Mouse (Mus musculus): ENCODE measurements around the gene Iqcj.

The Iqcj gene

GRCm38 (mm10) chr3:67892026-67892705 is at the start of gene Iqcj, which contains the start of gene Iqschfp:
Gene Iqcj (plus strand): TSS chr3:67892220.
Gene Iqschfp (plus strand): TSS chr3:67892232.
- DNase-seq (ENCODE audit: low read depth, low spot score), result no peak

GRCm38 (mm10) chr3:67852397-67852796 is 39.6 kb upstream of the Iqcj start:
- DNase-seq (ENCODE audit: low read depth, low spot score), result no peak

- DNase-seq (ENCODE audit: low read depth, low spot score), result no peak
Observed at GRCm38 (mm10) chr3:67861524-67861923, 30.5 kb upstream of the Iqcj start.

GRCm38 (mm10) chr3:67867420-67868065 is 24.5 kb upstream of the Iqcj start:
- no peak for DNase-seq (ENCODE audit: low read depth, low spot score)

- DNase-seq (ENCODE audit: low read depth, low spot score), result no peak
Observed at GRCm38 (mm10) chr3:67869424-67869823, 22.6 kb upstream of the Iqcj start.

- no peak for DNase-seq (ENCODE audit: low read depth, low spot score)
Observed at GRCm38 (mm10) chr3:67877253-67877652, 14.8 kb upstream of the Iqcj start.

GRCm38 (mm10) chr3:67884335-67884734 is 7.7 kb upstream of the Iqcj start:
- DNase-seq (ENCODE audit: low read depth, low spot score), result no peak

GRCm38 (mm10) chr3:67886176-67886575 is 5.8 kb upstream of the Iqcj start:
- DNase-seq (ENCODE audit: low read depth, low spot score), result no peak

- no peak for DNase-seq (ENCODE audit: low read depth, low spot score)
Observed at GRCm38 (mm10) chr3:67887251-67887650, 4.8 kb upstream of the Iqcj start.

- DNase-seq (ENCODE audit: low read depth, low spot score), result no peak
Observed at GRCm38 (mm10) chr3:67892768-67893167, 748 bp downstream of the Iqcj start.

- no peak for DNase-seq (ENCODE audit: low read depth, low spot score)
Observed at GRCm38 (mm10) chr3:67902517-67902916, 10.5 kb downstream of the Iqcj start.

- no peak for DNase-seq (ENCODE audit: low read depth, low spot score)
Observed at GRCm38 (mm10) chr3:67908586-67908985, 16.6 kb downstream of the Iqcj start.

- no peak for DNase-seq (ENCODE audit: low read depth, low spot score)
Observed at GRCm38 (mm10) chr3:67918098-67918497, 26.1 kb downstream of the Iqcj start.

GRCm38 (mm10) chr3:67918634-67919259 is 26.7 kb downstream of the Iqcj start:
- no peak for DNase-seq (ENCODE audit: low read depth, low spot score)

- no peak for DNase-seq (ENCODE audit: low read depth, low spot score)
Observed at GRCm38 (mm10) chr3:67923095-67923494, 31.1 kb downstream of the Iqcj start.

GRCm38 (mm10) chr3:67925453-67925852 is 33.4 kb downstream of the Iqcj start:
- no peak for DNase-seq (ENCODE audit: low read depth, low spot score)

GRCm38 (mm10) chr3:67930424-67931133 is 38.6 kb downstream of the Iqcj start:
- DNase-seq (ENCODE audit: low read depth, low spot score), result no peak

GRCm38 (mm10) chr3:67931181-67931580 is 39.2 kb downstream of the Iqcj start:
- DNase-seq (ENCODE audit: low read depth, low spot score), result no peak

- DNase-seq (ENCODE audit: low read depth, low spot score), result no peak
Observed at GRCm38 (mm10) chr3:67931914-67932313, 39.9 kb downstream of the Iqcj start.

- no peak for DNase-seq (ENCODE audit: low read depth, low spot score)
Observed at GRCm38 (mm10) chr3:67935829-67936228, 43.8 kb downstream of the Iqcj start.

GRCm38 (mm10) chr3:67947000-67947399 is 55.0 kb downstream of the Iqcj start:
- no peak for DNase-seq (ENCODE audit: low read depth, low spot score)

GRCm38 (mm10) chr3:67952517-67952940 is 60.5 kb downstream of the Iqcj start:
- no peak for DNase-seq (ENCODE audit: low read depth, low spot score)
